Mouse (Mus musculus) small intestine, adult 2 months (tissue): ENCODE results near the gene Spata2l.

Experiments used
- CTCF ChIP-seq: fragments of 200-500 bp; IDR thresholded peaks from 2 replicates; pipeline ENCODE4 v1.5.1; 2012; ENCODE audit warnings: low read depth, mild to moderate bottlenecking, control low read depth, inconsistent platforms, low read length, moderate library complexity, mixed read lengths; ENCODE audit not compliant: insufficient replicate concordance, insufficient read length; ENCODE audit errors: extremely low read depth
- POLR2A ChIP-seq: fragments of 200-500 bp; IDR thresholded peaks from 2 replicates; pipeline ENCODE4 v1.6.1; 2012; ENCODE audit warnings: low read depth, mild to moderate bottlenecking, control low read depth, inconsistent platforms, low read length, moderate library complexity

DNA sequence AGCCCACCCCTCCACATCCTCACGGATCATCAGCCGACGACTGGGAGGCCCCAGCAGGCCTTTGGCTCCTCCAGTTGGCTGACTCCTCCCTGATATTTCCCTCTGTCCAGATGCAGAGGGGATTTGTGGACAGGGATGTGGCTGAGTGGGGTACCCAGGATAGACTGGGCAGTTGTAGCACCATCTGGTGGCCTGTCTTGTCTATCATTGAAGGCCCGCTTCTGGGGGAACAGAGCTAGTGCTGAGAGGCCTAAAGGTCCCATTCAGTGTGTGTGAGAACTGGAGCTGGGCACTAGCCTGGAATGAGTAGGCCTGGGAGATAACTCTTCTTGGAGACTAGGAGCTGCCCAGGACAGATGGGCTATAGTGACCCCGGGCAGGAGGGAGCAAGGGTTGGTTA lies 4.3 kb downstream of the Spata2l start:
- TF ChIP-seq CTCF, result no peak
- TF ChIP-seq POLR2A, result no peak
